Mouse (Mus musculus) right cerebral cortex, postnatal 14 days (tissue): ENCODE results near the gene 2210407C18Rik.
A peak's percentile ranks its signal among the peaks of the same experiment; 100 is the strongest.

ENCODE experiments used
- DNase-seq: peaks from one replicate; pipeline ENCODE4 v3.0.0; 2022

The 2210407C18Rik gene

GRCm38 (mm10) chr11:58615975-58616374 is at the start of gene 2210407C18Rik:
Gene 2210407C18Rik (minus strand): TSS chr11:58616075.
- no peak for DNase-seq

DNA sequence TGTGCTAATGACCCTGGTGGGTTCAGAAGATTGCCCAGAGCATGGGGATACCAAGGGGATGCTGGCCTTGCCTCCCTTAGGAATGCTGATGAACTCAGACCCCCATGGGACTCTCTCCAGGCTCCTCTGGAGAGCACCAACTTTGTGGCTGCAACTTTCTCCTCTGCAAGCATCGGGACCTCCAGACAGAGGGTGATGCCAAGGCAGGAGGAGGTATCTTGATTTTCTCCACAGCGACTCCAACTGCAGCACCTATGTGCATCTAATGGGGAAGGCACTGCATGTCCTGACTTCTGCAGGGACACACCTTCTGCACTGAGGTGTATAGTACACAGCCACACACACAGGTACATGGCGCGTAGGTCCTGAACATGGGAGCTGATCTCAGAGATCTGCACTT is 42.7 kb upstream of the 2210407C18Rik start, which contains the start of gene Olfr322:
Olfr322 (plus strand) TSS at position 187 of the 400 bp plus-strand sequence.
- DNase-seq, result no peak

GRCm38 (mm10) chr11:58655151-58655550 is 39.3 kb upstream of the 2210407C18Rik start:
- no peak for DNase-seq

DNA sequence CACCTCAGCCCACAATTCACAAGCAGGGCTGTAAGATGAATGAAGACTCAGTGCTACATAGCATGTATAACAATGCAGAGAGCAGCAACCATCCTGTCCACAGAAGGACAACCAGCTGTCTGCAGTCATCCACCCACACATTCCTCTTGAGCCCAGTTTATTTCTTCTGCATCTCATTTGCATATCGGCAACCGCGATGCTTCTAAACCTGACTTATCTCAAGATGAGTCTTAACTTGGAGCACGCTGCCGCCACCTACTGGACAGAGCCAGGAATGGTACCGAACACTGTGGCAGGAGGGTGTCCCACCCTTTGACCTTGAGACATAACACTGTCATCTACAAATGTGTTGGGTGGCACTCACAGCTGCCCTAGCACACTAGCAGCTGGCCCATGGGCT is 27.5 kb upstream of the 2210407C18Rik start:
- DNase-seq, result peak; percentile 23

DNA sequence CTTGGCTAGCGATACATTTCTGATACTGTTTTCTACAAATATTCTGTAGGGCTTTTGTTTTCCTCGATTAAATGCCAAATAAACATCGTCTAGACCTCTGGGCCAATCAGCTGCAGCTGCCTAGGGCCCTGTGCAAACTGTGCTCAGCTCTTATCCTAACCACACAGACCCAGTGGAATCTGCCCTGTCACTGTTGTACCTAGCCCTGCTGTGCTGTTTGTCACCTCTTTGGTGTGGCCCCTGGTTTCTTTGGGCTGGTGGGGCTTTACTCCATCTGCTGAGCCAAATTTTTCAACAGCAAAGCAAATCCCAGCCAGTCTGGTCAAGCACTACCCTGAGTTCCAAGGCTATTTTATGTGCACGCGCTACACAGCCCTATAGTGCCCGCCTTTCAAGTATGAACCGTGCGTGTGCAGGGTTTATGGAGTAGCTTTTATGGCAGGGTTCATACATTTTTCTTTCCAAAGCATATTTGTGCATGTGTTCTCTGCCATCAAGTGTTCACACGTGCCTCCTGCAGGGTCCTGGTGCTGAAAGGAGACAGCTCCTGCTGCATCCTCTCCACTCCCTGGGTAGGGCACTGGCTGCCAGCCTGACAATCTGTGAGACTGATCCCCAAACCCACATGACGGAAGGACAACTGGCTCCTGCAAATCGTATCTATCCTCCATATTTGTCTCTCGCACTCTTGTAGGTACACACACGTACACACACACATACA is 25.9 kb upstream of the 2210407C18Rik start:
- no peak for DNase-seq

DNA sequence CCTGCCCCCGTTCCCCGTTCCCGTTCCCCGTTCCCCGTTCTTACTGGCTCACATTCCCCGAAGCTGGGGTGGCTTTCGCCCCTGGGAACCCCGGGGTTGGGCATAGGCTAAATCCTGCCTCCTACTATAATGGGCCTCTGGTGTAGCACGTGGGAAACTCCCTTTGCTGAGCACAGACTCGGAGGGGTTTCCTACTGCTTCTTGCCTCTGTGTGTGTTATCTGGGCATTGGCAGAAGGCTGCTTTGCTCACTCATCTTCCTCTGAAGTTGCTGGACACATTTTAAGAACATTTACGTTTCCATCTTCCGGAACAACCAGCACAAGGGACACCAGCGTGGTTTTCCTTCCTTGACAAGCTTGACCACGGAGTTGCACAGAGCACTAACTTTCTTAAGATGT is 25.2 kb upstream of the 2210407C18Rik start:
- no peak for DNase-seq

- DNase-seq, result no peak
Observed at GRCm38 (mm10) chr11:58640272-58640867, 24.5 kb upstream of the 2210407C18Rik start, which contains the start of gene Trim58. Gene Trim58 (plus strand): TSS chr11:58640465.

GRCm38 (mm10) chr11:58638176-58638701 is 22.4 kb upstream of the 2210407C18Rik start:
- DNase-seq, result no peak

DNA sequence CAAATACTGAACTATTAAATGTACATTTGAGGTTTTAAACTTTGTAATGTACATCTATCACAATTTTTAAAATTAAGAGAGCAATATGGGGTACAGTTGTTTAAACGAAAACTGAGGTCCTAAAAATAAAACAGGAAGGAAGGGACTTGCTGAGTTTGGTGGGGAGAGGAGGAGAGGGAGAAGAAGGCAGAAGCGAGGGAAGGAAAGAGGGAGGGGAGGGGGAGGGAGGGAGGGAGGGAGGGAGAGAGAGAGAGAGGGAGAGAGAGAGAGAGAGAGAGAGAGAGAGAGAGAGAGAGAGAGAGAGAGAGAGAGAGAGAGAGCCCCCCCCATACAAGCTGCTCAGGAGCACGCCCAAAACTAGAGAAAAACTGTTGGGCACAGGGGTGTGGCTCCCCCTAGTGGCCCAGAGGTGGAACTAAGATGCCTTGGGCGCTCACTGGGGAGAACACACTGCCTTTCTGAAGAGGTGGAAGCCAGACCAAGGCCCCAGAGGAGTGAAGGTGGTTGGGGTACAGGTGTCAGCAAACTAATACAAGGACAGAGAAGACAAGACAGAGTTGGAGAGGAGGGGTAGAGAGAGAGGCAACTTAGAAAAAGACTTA is 20.6 kb upstream of the 2210407C18Rik start:
- peak; percentile 36 for DNase-seq

DNA sequence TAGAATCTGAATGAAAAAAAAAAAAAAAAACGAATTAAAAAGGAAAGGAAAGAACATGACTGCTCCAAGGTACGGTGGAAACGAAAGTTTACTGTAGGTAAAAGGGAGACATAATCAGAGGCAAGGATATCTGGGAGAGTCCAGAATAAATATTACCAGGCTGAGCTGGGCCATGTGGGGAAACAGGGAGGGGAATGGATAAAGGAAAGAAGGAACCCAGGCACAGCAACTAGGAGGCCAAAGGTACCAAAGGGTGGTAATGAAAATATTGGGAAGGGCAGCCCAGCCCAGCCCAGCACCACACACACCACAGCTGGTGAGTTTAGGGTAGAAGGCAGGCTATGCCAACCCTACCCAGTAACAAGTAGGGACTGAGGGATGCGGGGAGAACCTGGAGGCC is 19.0 kb upstream of the 2210407C18Rik start:
- DNase-seq, result no peak

- DNase-seq, result no peak
Observed at GRCm38 (mm10) chr11:58630401-58630800, 14.5 kb upstream of the 2210407C18Rik start, which contains the start of gene Olfr323. Gene Olfr323 (minus strand): TSS chr11:58630501.

DNA sequence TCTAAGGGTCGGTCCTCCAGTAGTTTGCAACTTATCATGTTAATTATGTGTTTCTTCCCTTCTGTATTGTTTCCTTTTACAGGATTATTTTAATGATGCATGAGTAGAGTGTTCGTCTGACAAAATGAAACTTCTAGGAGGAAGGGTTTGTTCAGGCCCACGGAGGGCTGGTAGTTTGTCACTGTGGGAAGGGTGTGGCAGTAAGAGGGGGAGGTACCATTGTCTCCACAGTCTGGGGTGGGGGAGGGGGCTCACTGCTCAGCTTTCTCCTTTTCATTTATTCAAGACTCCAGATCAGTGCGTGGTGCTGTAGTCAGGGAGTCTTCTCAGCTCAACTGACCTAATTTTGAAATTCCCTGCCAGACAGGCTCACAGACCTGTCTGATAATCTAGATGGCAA is 10.3 kb upstream of the 2210407C18Rik start:
- no peak for DNase-seq

- DNase-seq, result no peak
Observed at GRCm38 (mm10) chr11:58618793-58619192, 2.9 kb upstream of the 2210407C18Rik start.

GRCm38 (mm10) chr11:58618369-58618768 is 2.5 kb upstream of the 2210407C18Rik start:
- no peak for DNase-seq

- no peak for DNase-seq
Observed at GRCm38 (mm10) chr11:58614526-58614925, 1.3 kb downstream of the 2210407C18Rik start.

DNA sequence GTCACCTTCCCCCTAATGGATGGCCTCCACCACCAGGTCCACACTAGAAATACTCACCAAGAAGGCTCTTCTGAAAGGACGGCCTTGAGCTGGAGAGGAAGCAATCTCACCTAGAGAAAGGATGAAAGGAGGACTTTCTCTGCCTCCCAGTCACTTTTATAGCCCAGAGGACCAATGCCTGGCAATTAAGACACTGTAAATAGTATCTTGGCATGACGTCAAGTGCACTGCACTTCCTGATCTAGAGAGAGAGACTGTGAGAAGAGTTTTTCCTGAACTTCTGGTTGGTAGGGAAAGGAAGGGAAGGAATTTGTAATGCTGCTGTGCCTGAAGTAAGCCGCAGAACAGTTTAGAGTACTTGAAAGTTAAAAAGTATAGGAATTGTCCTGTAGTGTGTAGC is 2.5 kb downstream of the 2210407C18Rik start:
- DNase-seq, result no peak

DNA sequence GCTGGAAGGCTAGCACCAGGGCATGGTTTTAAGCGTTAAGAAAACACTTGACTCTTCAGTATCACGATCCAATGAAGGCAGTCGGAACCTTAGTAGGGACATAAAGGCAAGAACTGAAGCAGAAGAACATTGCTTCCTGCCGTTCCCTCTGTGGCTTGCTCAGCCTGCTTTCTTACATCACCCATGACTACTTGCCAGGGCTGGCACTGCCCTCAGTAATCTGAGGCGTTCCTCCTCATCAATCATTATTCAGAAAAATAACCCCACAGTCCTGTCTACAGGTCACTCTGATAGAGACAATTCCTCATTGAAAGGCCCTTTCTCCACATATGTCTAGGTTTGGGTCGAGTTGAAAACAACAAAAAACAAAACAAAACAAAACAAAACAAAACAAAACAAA is 8.8 kb downstream of the 2210407C18Rik start:
- no peak for DNase-seq

- no peak for DNase-seq
Observed at GRCm38 (mm10) chr11:58606177-58606919, 9.5 kb downstream of the 2210407C18Rik start.

DNA sequence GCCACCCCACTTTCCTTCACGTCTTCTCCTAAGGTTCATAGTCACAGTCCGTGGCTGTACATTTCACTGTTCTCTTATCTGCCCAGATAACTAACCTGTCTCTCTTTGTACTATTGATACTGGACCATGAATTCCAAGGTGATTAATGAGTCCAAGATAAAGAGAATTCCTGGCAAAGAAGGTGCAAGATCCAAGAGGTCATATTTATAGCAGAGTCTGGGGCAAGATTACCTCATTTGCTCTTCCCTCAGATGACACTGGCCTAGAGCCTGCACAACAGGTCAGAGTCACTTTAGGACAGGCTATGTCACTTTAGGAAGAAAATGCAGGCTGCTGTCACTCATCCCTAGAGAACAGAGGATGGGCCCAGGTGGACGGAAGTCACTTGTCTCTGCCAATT is 10.6 kb downstream of the 2210407C18Rik start:
- no peak for DNase-seq

DNA sequence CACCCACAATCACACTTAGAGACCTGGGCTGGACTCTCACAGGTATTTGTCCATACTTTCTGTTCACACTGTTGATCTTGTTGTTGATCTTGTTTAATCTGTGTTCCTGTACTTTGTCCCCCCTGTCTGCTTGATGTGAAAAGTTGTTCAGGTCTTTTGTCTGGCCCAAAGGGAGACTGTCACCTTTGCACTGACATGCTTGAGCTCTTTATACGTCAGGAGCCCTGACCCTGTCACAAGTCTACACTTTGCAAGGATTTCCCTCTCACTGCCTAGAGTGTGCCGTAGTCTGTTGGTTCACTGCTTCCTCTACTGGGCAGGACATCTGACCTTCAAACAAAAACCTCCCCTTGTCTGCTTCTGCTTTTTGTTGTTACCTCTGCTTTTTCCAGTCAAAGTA is 11.2 kb downstream of the 2210407C18Rik start:
- DNase-seq, result no peak

- DNase-seq, result no peak
Observed at GRCm38 (mm10) chr11:58602800-58603560, 12.9 kb downstream of the 2210407C18Rik start.

- DNase-seq, result no peak
Observed at GRCm38 (mm10) chr11:58602062-58602461, 13.8 kb downstream of the 2210407C18Rik start.
